Mouse (Mus musculus): Measurements from ENCODE around the gene Shisal2a. TPM values are rescaled to one million over a fixed set of nuclear protein-coding genes. Genes with fewer than 3 reads are reported as not detected.

Shisal2a gene
- not detected for polyA plus RNA-seq (2017; shearing (Covaris generic))

- ATAC-seq, result no peak
These were observed at the start of gene Shisal2a for GRCm38 (mm10) chr4:108383183-108383714. TSS of gene Shisal2a (minus strand) at chr4:108383349.

DNA sequence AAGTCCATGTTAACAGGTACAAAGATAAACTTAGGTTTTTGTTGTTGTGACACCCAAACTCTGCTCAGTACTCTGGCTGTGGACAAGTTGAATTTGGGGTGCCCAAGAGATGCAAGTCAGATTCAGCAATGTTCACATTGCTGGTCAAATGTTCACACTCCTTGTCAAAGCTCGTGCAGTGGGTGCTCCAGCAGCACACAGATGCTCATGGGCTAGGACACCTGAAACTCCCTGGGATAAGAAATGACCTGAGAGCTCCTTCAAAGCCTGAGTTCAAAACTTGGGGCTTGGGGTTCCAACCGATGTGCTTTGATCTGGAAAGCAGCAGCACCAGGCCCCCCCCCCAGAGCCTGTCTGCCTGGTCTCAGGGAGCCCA lies 48.4 kb upstream of the Shisal2a start:
- ATAC-seq, result no peak

GRCm38 (mm10) chr4:108430656-108431560 lies 47.8 kb upstream of the Shisal2a start:
- ATAC-seq, result no peak

- no peak for ATAC-seq
These were observed 45.2 kb upstream of the Shisal2a start for GRCm38 (mm10) chr4:108428341-108428721.

DNA sequence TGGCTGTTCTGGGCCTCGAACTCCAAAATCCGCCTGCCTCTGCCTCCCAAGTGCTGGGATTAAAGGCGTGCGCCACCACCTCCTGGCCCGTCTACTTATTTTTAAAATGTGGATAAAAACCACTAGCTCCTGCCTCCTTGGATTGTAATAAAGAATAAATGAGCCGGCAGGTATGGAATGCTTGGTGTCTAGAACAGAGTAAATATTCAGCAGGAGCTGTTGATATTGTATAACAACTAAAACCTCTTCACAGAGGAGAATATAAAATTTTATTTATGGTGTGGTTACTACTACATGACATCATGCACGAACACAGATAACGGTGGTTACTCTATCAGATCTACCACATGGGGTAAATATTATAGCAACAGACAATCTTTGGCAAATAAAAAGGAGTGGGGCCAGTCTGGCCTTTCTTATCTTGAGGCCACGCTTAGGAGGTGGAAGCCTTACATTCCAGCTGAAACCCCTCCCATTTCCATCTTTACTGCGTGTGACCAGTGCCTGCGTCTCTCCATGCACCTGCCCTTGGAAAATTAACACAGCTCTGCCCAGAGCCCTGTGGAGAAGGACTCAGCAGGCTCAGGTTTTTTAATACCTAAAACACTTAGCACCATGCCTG lies 44.7 kb upstream of the Shisal2a start:
- no peak for ATAC-seq

GRCm38 (mm10) chr4:108424587-108424986 lies 41.4 kb upstream of the Shisal2a start:
- no peak for ATAC-seq

DNA sequence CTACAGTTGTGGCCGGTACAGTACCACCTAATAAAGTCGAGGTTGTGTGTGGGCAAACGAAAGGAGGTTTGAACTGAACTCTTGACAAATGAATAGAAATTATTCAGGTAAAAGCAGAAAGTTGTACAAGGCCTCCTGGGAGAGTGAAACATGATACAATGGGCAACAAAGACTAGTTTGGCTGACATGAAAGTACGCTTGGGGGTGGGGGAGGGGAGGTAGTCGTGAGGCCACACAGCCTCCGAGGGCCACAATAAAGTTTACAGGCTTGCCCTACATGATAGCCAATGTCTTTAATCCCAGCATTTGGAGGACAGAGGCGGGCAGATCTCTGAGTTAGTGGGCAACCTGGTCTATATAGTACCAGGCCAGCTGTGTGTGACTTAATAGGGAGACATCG lies 24.5 kb upstream of the Shisal2a start:
- no peak for ATAC-seq

DNA sequence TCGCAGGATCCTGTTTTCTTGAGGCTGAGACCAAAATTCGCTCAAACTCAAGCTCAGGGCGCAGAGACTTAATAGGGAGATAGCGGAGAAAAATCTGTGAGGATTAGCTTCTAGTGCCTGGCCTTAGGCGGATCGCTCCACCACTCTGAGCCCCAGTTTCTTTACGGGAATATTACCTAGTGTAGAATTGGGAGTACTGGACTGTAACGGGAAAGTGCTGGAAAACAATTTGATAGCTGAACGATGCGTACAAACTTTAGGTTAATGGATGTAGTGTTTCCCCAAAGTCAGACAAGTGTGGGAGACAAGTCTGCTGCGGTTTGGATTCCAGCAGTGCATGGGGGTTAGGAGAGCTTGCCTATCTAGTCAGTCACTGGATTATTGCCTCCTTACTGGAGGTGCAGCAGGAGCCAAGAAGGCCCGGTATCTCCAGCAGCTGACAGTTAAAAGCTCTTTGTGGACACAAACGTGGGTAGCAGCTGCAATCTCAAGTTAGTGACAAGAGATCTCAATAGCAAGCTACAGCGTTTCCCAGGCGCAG lies 23.8 kb upstream of the Shisal2a start, which contains the start of gene Gpx7:
Gene Gpx7 (minus strand): TSS at position 101 of the 541 bp plus-strand sequence.
- no peak for ATAC-seq

GRCm38 (mm10) chr4:108406138-108406860 lies 23.1 kb upstream of the Shisal2a start:
- no peak for ATAC-seq

GRCm38 (mm10) chr4:108405766-108406137 lies 22.6 kb upstream of the Shisal2a start:
- no peak for ATAC-seq

DNA sequence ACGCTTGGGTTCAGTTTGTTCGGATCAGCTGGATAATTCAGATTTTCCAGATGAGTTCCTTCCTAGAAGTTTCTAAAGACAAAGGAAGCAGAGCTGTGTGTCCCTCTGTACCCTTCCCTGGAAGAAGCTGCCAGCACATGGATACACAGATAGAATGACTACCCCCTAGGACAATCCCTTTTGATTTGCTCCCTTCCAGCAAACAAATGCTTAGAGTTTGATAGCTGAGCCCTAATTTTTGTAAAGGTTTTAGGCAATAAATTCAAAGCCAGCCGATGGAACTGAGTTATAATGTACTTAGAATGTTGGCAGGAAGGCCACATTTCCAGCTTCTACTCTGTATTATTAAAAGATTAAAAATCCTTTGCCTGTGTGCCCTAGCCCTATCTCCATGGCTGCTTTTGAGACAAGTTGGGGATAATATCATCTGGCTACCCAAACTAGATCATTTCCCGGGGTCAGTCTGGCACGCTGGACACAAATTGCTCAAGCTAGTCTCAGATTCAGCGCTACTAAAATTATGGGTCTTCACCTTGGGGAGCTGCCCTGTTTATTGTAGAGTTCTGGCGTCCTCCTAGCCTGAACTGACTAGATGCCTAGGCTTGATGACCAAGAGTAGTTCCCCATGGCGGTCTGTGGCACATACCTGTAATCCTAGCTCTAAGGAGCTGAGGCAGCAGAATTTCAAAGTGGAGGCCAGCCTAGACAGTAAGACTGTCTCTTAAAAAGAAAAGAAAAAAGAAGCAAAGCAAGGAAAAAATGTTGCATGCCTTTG lies 20.9 kb upstream of the Shisal2a start:
- no peak for ATAC-seq

DNA sequence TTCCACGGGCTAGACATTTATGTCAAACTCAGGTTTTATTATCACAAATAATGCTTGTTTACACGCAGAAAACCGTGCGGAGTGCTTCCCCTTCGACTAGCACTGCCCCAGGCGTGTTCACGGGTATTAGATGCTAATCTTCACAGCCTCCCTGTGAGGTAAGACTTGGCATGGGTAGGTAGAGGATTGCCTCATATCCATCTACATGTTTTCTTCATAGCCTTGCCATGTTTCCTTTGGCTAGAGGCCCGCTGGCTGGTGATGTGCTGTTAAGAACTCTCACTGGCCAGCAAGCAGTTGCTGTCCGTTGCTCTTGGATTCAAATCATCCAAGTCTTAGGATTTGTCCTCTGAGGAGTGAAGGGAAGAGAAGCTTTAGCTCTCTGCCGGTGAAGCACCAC lies 17.2 kb upstream of the Shisal2a start:
- no peak for ATAC-seq

GRCm38 (mm10) chr4:108394236-108394635 lies 11.1 kb upstream of the Shisal2a start:
- no peak for ATAC-seq

GRCm38 (mm10) chr4:108392558-108392957 lies 9.4 kb upstream of the Shisal2a start:
- no peak for ATAC-seq

GRCm38 (mm10) chr4:108391124-108391523 lies 8.0 kb upstream of the Shisal2a start:
- no peak for ATAC-seq

GRCm38 (mm10) chr4:108388741-108389140 lies 5.6 kb upstream of the Shisal2a start:
- ATAC-seq, result no peak

DNA sequence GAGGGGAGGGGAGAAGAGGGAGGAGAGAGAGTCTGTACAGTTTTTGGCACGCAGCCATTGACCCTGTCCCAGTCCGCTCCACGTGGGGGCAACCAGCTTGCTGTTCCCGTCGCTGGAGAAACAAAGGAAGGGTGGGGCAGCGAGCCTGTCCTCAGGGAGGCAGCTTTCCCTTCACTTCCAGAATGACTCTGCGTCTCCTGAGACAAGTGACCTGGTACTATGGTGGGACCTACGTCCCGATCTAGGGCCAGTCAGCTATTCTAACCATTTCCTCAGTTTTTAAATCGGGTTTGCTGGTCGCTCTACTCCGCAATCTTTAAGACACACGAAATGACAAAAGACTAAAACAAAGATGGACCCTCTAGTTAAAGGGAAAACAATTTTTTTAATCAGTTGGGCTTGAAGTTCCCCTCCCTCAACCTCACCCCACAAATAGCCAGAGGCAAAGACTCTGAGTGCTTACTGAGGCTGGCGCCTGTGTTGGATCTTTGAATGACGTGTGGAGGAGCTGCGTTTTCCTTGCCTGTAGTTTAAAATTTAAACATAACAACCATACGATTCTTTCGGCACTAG lies 4.6 kb upstream of the Shisal2a start:
- ATAC-seq, result no peak

DNA sequence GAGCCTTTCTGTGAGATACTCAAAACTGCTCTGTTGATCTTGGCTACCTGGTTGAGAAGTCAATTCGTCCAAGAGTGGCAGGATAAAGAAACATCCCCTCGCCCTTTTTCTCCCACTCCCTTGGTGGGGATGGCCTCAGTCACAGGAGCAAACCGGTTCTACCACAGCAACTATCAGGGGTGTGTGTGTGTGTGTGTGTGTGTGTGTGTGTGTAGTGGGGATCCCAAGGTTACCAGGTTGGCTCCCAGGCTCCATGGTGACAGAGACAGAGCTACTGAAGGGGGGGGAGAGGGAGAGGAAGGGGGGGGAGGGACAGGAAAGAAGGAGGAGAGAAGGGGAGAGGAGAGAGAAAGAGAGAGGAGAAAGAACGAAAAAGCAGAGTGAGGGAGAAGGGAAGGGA lies 4.0 kb upstream of the Shisal2a start:
- ATAC-seq, result no peak

DNA sequence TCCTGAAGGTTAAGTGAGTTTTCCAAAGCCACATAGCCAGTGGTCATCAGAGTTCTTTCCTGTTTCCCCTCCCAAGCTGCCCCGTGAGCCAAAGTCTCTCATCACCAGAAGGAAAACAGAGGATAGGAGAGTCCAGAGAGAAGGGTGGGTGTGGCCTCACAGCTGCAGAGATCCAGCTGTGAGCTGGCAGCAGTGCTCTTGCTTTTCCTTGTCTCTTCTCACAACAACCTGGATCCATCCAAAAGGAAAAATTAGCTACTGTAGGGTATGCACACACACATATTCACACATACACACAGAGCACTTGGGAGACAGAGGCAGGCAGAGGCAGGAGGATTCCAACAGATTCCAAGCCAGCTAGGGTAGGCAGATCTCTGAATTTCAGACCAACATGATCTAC lies 2.9 kb upstream of the Shisal2a start:
- ATAC-seq, result no peak

DNA sequence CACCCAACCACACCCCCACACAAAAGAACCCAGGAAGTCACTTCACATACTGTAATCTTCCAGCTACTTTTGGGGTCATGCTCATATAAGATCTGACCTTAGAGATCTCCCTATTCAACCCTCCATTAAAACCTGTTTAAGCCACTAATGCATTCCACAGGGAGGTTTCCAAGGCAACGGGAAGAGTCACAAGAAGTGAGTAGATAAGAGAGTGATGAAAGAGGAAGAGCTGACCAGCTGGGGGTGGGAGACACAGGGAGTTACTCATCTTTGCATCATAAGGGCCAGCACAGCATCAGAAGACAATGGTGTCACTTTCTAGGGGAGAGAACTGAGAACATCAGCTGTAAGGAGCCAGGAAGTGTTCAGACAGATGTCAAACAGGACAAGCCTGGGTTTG lies 3.0 kb downstream of the Shisal2a start:
- no peak for ATAC-seq

GRCm38 (mm10) chr4:108379476-108379875 lies 3.7 kb downstream of the Shisal2a start:
- ATAC-seq, result no peak

- ATAC-seq, result no peak
These were observed 11.0 kb downstream of the Shisal2a start for GRCm38 (mm10) chr4:108372166-108372565.
